Mouse (Mus musculus): ENCODE results near the gene Slc36a1.

DNA sequence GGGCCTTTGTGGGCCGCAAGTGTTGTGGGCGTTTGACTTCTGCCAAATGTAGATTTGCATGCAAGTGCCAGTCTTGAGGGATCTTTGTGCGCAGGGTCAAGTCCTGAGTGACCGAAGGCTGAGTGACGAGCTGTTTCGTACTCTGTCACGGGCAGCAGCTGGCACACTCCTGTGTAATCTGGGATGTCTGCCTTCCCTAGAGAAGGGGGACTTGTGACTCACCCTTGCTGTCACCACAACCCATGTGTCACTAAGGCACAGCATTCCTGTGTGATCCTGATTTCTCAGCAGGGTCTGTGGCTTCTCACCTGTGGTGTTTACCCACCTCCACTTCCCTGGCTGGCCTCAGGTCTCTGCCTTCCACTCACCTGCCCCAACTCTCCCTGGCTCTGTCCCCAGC lies 13.7 kb downstream of the Slc36a1 start:
- TF ChIP-seq CTCF (IDR thresholded peaks at IDR 0.05; ENCODE audit: borderline replicate concordance, extremely low read depth, insufficient read depth, insufficient read length): no peak
- no peak for TF ChIP-seq POLR2A (IDR thresholded peaks at IDR 0.05; ENCODE audit: borderline replicate concordance, extremely low read depth, insufficient read depth, insufficient read length, poor library complexity, severe bottlenecking)

Data from brain, embryonic 14.5 days (tissue).